Mouse (Mus musculus): ENCODE measurements at regions not wholly inside any gene's neighbourhood (a gene's known extent, or its start where the extent isn't known, plus 50 kb on each side); places are given as distances from the start of the nearest gene placed in this dataset.

DNA sequence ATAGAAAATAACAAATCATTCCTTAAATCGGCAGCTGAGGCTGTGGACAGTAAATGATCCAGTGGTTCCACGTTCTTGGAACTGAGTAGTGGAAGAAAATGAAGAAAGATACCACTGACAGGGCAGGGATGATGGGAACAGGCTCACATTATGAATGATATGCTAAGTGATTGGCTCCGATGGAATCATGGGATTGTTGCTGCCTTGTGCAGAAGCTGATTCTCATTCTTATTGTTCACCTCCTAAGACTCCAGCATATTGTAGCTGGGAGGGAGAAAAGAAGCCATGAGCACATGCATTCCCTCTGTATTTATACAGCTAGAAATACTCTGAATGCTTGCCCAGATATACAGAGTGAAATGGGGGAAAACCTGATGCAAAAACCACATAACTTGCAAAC is 777.3 kb upstream of the Gm8797 start:
- no peak for DNase-seq

DNA sequence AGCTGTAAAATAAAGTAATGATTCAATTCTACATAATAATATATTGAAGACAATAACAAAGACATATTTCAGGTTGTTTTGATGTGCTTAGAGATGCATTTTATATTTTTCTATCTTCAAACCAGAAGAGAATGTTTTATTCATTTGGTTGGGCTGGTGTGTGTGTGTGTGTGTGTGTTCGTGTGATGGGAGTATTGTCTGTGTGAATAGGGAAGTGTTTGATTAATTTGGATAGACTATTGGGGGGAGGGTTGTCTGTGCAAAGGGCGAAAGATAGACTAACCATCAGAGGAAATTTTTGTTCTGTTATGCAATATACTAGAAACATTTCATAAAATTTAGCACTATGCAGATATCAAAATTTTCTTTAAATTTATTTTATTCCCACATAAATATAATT is 776.8 kb upstream of the Gm8797 start:
- DNase-seq = no peak

DNA sequence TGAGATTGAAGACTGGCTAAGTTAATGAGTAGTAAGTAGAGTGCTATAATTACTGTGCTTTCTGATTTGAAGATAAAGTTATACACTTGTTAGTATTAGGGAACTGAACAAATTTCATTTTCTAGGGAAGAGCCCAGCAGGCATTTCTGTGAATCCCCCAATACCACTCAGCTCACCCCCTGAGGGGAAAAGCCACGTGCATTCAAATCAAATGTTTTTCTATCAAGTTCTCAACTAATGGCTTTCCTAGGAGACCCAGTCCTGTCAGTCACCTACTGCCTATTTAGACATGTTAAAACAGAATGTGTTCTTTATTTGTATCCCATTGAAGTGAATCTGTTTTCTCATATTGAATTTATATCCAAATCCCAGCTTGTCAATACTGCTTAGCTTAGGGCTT is 775.9 kb upstream of the Gm8797 start:
- DNase-seq = no peak

DNA sequence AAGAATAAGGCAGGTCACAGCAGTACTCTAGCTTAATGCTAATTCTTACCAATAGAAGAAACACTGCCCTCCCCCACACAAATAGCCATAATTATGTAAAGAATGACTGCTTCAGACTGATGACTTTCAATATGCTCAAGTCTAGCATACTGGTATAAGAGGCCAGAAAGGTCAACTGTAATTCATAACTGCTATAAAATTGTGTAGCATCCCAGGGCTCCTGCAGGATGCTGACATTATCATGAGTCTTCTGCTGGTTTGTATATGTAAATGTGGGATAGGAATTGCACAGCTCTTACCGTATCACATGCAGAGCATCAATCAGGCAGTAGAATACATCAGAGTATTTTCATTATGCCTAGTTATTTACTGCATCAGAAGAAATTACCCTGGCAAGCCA is 774.3 kb upstream of the Gm8797 start:
- DNase-seq = no peak

DNA sequence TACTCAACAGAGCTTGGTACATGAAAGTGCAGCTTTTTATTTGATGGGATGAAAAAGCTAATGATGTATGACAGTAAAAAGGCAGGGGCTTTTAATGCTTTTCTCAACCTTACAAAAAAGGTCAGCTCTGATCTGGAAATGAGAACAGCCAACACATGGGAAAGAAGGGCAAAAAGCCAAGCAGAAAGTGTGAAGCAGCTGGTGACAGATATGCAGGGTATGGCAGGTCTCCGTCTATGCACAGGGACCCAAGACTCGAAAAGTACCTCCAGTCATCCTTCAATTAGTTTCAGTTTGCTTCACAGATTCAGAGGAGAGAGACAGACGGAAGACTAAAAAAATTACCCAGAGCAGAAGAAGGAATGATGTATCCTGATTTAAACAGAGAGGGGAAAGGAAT is 732.9 kb upstream of the Gm8797 start:
- DNase-seq = no peak

All from kidney, postnatal 25 days (tissue).